Mouse (Mus musculus): Measurements from ENCODE around the gene Tchh. TPM values are rescaled to one million over a fixed set of nuclear protein-coding genes. Genes with fewer than 3 reads are reported as not detected.
"Not testable (repeated sequence)": the region's sequence is repeated elsewhere in the genome, so short reads cannot be mapped to it uniquely, and the experiment has no call there.

Tchh gene
- polyA plus RNA-seq, 1 experiment, result 0.32 TPM

GRCm38 (mm10) chr3:93446128-93446755 is 4.1 kb downstream of the Tchh start:
- TF ChIP-seq CTCF (IDR thresholded peaks at IDR 0.05; ENCODE audit: borderline replicate concordance, insufficient read depth, low read length) (no peak), POLR2A (IDR thresholded peaks at IDR 0.05; ENCODE audit: low read depth, low read length) (no peak)
- H3K4me3 ChIP-seq (ENCODE audit: insufficient read depth, low read length), result peak overlapping the region; percentile 41
- H3K27ac ChIP-seq (ENCODE audit: insufficient read depth, low read length), result no peak overlapping the region
- H3K4me1 ChIP-seq (ENCODE audit: control insufficient read depth, insufficient read depth, low read length), result no peaks in the 10 kb centered on the region

- not testable (repeated sequence) for H3K27ac ChIP-seq (ENCODE audit: insufficient read depth, low read length); H3K4me1 ChIP-seq (ENCODE audit: control insufficient read depth, insufficient read depth, low read length)
- H3K4me3 ChIP-seq (ENCODE audit: insufficient read depth, low read length), result peak overlapping the region; percentile 41
Observed at GRCm38 (mm10) chr3:93446756-93447137, 4.6 kb downstream of the Tchh start.

- H3K27ac ChIP-seq (ENCODE audit: insufficient read depth, low read length), result no peak overlapping the region
- H3K4me3 ChIP-seq (ENCODE audit: insufficient read depth, low read length), result peak overlapping the region; percentile 41
- TF ChIP-seq CTCF (IDR thresholded peaks at IDR 0.05; ENCODE audit: borderline replicate concordance, insufficient read depth, low read length) (peak; percentile 39; the same call in 1 of the 2 replicates), POLR2A (IDR thresholded peaks at IDR 0.05; ENCODE audit: low read depth, low read length) (no peak)
- no peaks in the 10 kb centered on the region for H3K4me1 ChIP-seq (ENCODE audit: control insufficient read depth, insufficient read depth, low read length)
Observed at GRCm38 (mm10) chr3:93447138-93447841, 5.2 kb downstream of the Tchh start.

GRCm38 (mm10) chr3:93466556-93466955 is 24.4 kb downstream of the Tchh start:
- H3K4me3 ChIP-seq (ENCODE audit: insufficient read depth, low read length), result no peak overlapping the region
- TF ChIP-seq CTCF (IDR thresholded peaks at IDR 0.05; ENCODE audit: borderline replicate concordance, insufficient read depth, low read length), result no peak
- TF ChIP-seq POLR2A (IDR thresholded peaks at IDR 0.05; ENCODE audit: low read depth, low read length), result no peak
- no peaks in the 10 kb centered on the region for H3K4me1 ChIP-seq (ENCODE audit: control insufficient read depth, insufficient read depth, low read length)
- no peak overlapping the region for H3K27ac ChIP-seq (ENCODE audit: insufficient read depth, low read length)

GRCm38 (mm10) chr3:93467130-93467529 is 25.0 kb downstream of the Tchh start:
- Histone ChIP-seq H3K4me3 (ENCODE audit: insufficient read depth, low read length) (no peak overlapping the region), H3K4me1 (ENCODE audit: control insufficient read depth, insufficient read depth, low read length) (no peaks in the 10 kb centered on the region), H3K27ac (ENCODE audit: insufficient read depth, low read length) (no peak overlapping the region)
- TF ChIP-seq POLR2A (IDR thresholded peaks at IDR 0.05; ENCODE audit: low read depth, low read length), result no peak
- no peak for TF ChIP-seq CTCF (IDR thresholded peaks at IDR 0.05; ENCODE audit: borderline replicate concordance, insufficient read depth, low read length)

- no peaks in the 10 kb centered on the region for H3K4me1 ChIP-seq (ENCODE audit: control insufficient read depth, insufficient read depth, low read length)
- no peak for TF ChIP-seq POLR2A (IDR thresholded peaks at IDR 0.05; ENCODE audit: low read depth, low read length)
- no peak for TF ChIP-seq CTCF (IDR thresholded peaks at IDR 0.05; ENCODE audit: borderline replicate concordance, insufficient read depth, low read length)
- H3K4me3 ChIP-seq (ENCODE audit: insufficient read depth, low read length), result no peak within 1 kb of the TSS
- H3K27ac ChIP-seq (ENCODE audit: insufficient read depth, low read length), result no peak within 1 kb of the TSS
Observed at GRCm38 (mm10) chr3:93468561-93468960, 26.4 kb downstream of the Tchh start, which contains the start of gene Tchhl1. Gene Tchhl1, plus strand, starts transcription at chr3:93468754.

- H3K4me1 ChIP-seq (ENCODE audit: control insufficient read depth, insufficient read depth, low read length), result no peaks in the 10 kb centered on the region
- no peak overlapping the region for H3K4me3 ChIP-seq (ENCODE audit: insufficient read depth, low read length)
- no peak for TF ChIP-seq POLR2A (IDR thresholded peaks at IDR 0.05; ENCODE audit: low read depth, low read length)
- TF ChIP-seq CTCF (IDR thresholded peaks at IDR 0.05; ENCODE audit: borderline replicate concordance, insufficient read depth, low read length), result no peak
- no peak overlapping the region for H3K27ac ChIP-seq (ENCODE audit: insufficient read depth, low read length)
Observed at GRCm38 (mm10) chr3:93469629-93470028, 27.5 kb downstream of the Tchh start.

GRCm38 (mm10) chr3:93480053-93480452 is 37.9 kb downstream of the Tchh start:
- TF ChIP-seq CTCF (IDR thresholded peaks at IDR 0.05; ENCODE audit: borderline replicate concordance, insufficient read depth, low read length) (no peak), POLR2A (IDR thresholded peaks at IDR 0.05; ENCODE audit: low read depth, low read length) (no peak)
- no peak overlapping the region for H3K4me3 ChIP-seq (ENCODE audit: insufficient read depth, low read length)
- no peak overlapping the region for H3K27ac ChIP-seq (ENCODE audit: insufficient read depth, low read length)
- no peaks in the 10 kb centered on the region for H3K4me1 ChIP-seq (ENCODE audit: control insufficient read depth, insufficient read depth, low read length)

- no peak overlapping the region for H3K4me3 ChIP-seq (ENCODE audit: insufficient read depth, low read length)
- TF ChIP-seq CTCF (IDR thresholded peaks at IDR 0.05; ENCODE audit: borderline replicate concordance, insufficient read depth, low read length), result no peak
- no peak for TF ChIP-seq POLR2A (IDR thresholded peaks at IDR 0.05; ENCODE audit: low read depth, low read length)
- H3K27ac ChIP-seq (ENCODE audit: insufficient read depth, low read length), result no peak overlapping the region
- H3K4me1 ChIP-seq (ENCODE audit: control insufficient read depth, insufficient read depth, low read length), result no peaks in the 10 kb centered on the region
Observed at GRCm38 (mm10) chr3:93481982-93482616, 40.0 kb downstream of the Tchh start.

- Histone ChIP-seq H3K4me1 (ENCODE audit: control insufficient read depth, insufficient read depth, low read length) (no peaks in the 10 kb centered on the region), H3K4me3 (ENCODE audit: insufficient read depth, low read length) (no peak overlapping the region)
Observed at GRCm38 (mm10) chr3:93485611-93486010, 43.5 kb downstream of the Tchh start.

More at GRCm38 (mm10) chr3:93485611-93486010, 43.5 kb downstream of the Tchh start:
- H3K27ac ChIP-seq (ENCODE audit: insufficient read depth, low read length), result no peak overlapping the region
- TF ChIP-seq CTCF (IDR thresholded peaks at IDR 0.05; ENCODE audit: borderline replicate concordance, insufficient read depth, low read length) (no peak), POLR2A (IDR thresholded peaks at IDR 0.05; ENCODE audit: low read depth, low read length) (no peak)
